Mouse (Mus musculus): ENCODE data around the gene Tmc6. TPM values are rescaled to one million over a fixed set of nuclear protein-coding genes. Genes with fewer than 3 reads are reported as not detected.

Gene Tmc6
- total and polyA plus RNA-seq, 2 experiments, result 5.3 to 11.8 TPM

GRCm38 (mm10) chr11:117827386-117827785 is 45.4 kb upstream of the Tmc6 start:
- H3K27ac ChIP-seq (replicated peaks; ENCODE audit: insufficient read depth, low read depth, low read length), result peak overlapping the region; percentile 97
- WGBS, result 6% methylated on average over 3 of the region's 3 CpGs
- H3K9ac ChIP-seq (ENCODE audit: low read depth, low read length), result peak overlapping the region; percentile 83
- no peak for TF ChIP-seq CTCF (IDR thresholded peaks at IDR 0.05; ENCODE audit: low read depth, low read length)
- TF ChIP-seq POLR2A (IDR thresholded peaks at IDR 0.05; ENCODE audit: extremely low read depth, insufficient read depth, low read length), result peak; percentile 51; the same call in 1 of the 2 replicates
- peak overlapping the region; percentile 78 for H3K4me3 ChIP-seq (ENCODE audit: insufficient read depth, low read depth, low read length)
- no peaks in the 10 kb centered on the region for H3K36me3 ChIP-seq (ENCODE audit: control insufficient read depth, insufficient read depth, low read length)
- peak; percentile 91 for DNase-seq (ENCODE audit: extremely low read depth, low read depth, low spot score)
- no peaks in the 10 kb centered on the region for H3K27me3 ChIP-seq (ENCODE audit: control insufficient read depth, insufficient read depth, low read length)
- peaks cover 44% of the 10 kb centered on the region for H3K4me1 ChIP-seq (ENCODE audit: control insufficient read depth, insufficient read depth, low read length)
- H3K79me2 ChIP-seq (ENCODE audit: control insufficient read depth, insufficient read depth, low read length), result no peaks in the 10 kb centered on the region

GRCm38 (mm10) chr11:117826916-117827315 is 44.9 kb upstream of the Tmc6 start:
- Histone ChIP-seq H3K27ac (replicated peaks; ENCODE audit: insufficient read depth, low read depth, low read length) (peak overlapping the region; percentile 97), H3K79me2 (ENCODE audit: control insufficient read depth, insufficient read depth, low read length) (no peaks in the 10 kb centered on the region), H3K9ac (ENCODE audit: low read depth, low read length) (peak overlapping the region; percentile 83), H3K36me3 (ENCODE audit: control insufficient read depth, insufficient read depth, low read length) (no peaks in the 10 kb centered on the region), H3K4me3 (ENCODE audit: insufficient read depth, low read depth, low read length) (peak overlapping the region; percentile 78), H3K27me3 (ENCODE audit: control insufficient read depth, insufficient read depth, low read length) (no peaks in the 10 kb centered on the region), H3K4me1 (ENCODE audit: control insufficient read depth, insufficient read depth, low read length) (peaks cover 45% of the 10 kb centered on the region)
- WGBS, result 20% methylated on average over 8 of the region's 8 CpGs
- no peak for TF ChIP-seq POLR2A (IDR thresholded peaks at IDR 0.05; ENCODE audit: extremely low read depth, insufficient read depth, low read length)
- no peak for DNase-seq (ENCODE audit: extremely low read depth, low read depth, low spot score)

- peaks cover 49% of the 10 kb centered on the region for H3K4me1 ChIP-seq (ENCODE audit: control insufficient read depth, insufficient read depth, low read length)
- peak overlapping the region; percentile 97 for H3K27ac ChIP-seq (replicated peaks; ENCODE audit: insufficient read depth, low read depth, low read length)
- no peaks in the 10 kb centered on the region for H3K27me3 ChIP-seq (ENCODE audit: control insufficient read depth, insufficient read depth, low read length)
- 10% methylated on average over 5 of the region's 5 CpGs for WGBS
- no peaks in the 10 kb centered on the region for H3K36me3 ChIP-seq (ENCODE audit: control insufficient read depth, insufficient read depth, low read length)
- no peaks in the 10 kb centered on the region for H3K79me2 ChIP-seq (ENCODE audit: control insufficient read depth, insufficient read depth, low read length)
- TF ChIP-seq CTCF (IDR thresholded peaks at IDR 0.05; ENCODE audit: low read depth, low read length), result no peak
- TF ChIP-seq POLR2A (IDR thresholded peaks at IDR 0.05; ENCODE audit: extremely low read depth, insufficient read depth, low read length), result no peak
- H3K4me3 ChIP-seq (ENCODE audit: insufficient read depth, low read depth, low read length), result peak overlapping the region; percentile 78
- H3K9ac ChIP-seq (ENCODE audit: low read depth, low read length), result peak overlapping the region; percentile 83
- DNase-seq (ENCODE audit: extremely low read depth, low read depth, low spot score), result no peak
Observed at GRCm38 (mm10) chr11:117826164-117826563, 44.2 kb upstream of the Tmc6 start.

GRCm38 (mm10) chr11:117825333-117826101 is 43.5 kb upstream of the Tmc6 start, which contains the start of the genes Afmid and Tk1:
Afmid (plus strand) TSS chr11:117825924.
Tk1 (minus strand) TSS chr11:117826092.
- H3K9ac ChIP-seq (ENCODE audit: low read depth, low read length), result peak within 1 kb of the TSS; percentile 83
- no peaks in the 10 kb centered on the region for H3K36me3 ChIP-seq (ENCODE audit: control insufficient read depth, insufficient read depth, low read length)
- H3K27ac ChIP-seq (replicated peaks; ENCODE audit: insufficient read depth, low read depth, low read length), result peak within 1 kb of the TSS; percentile 97
- H3K4me3 ChIP-seq (ENCODE audit: insufficient read depth, low read depth, low read length), result peak within 1 kb of the TSS; percentile 78
- H3K27me3 ChIP-seq (ENCODE audit: control insufficient read depth, insufficient read depth, low read length), result no peaks in the 10 kb centered on the region
- TF ChIP-seq POLR2A (IDR thresholded peaks at IDR 0.05; ENCODE audit: extremely low read depth, insufficient read depth, low read length) (peak; percentile 85), CTCF (IDR thresholded peaks at IDR 0.05; ENCODE audit: low read depth, low read length) (no peak)
- peak; percentile 81 for DNase-seq (ENCODE audit: extremely low read depth, low read depth, low spot score)
- no peaks in the 10 kb centered on the region for H3K79me2 ChIP-seq (ENCODE audit: control insufficient read depth, insufficient read depth, low read length)
- 1% methylated on average over 34 of the region's 34 CpGs for WGBS
- peaks cover 42% of the 10 kb centered on the region for H3K4me1 ChIP-seq (ENCODE audit: control insufficient read depth, insufficient read depth, low read length)

GRCm38 (mm10) chr11:117824060-117824969 is 42.3 kb upstream of the Tmc6 start:
- no peaks in the 10 kb centered on the region for H3K27me3 ChIP-seq (ENCODE audit: control insufficient read depth, insufficient read depth, low read length)
- 1% methylated on average over 23 of the region's 23 CpGs for WGBS
- H3K9ac ChIP-seq (ENCODE audit: low read depth, low read length), result peak overlapping the region; percentile 17
- TF ChIP-seq POLR2A (IDR thresholded peaks at IDR 0.05; ENCODE audit: extremely low read depth, insufficient read depth, low read length), result no peak
- peak; percentile 97 for TF ChIP-seq CTCF (IDR thresholded peaks at IDR 0.05; ENCODE audit: low read depth, low read length)
- peaks cover 39% of the 10 kb centered on the region for H3K4me1 ChIP-seq (ENCODE audit: control insufficient read depth, insufficient read depth, low read length)
- H3K79me2 ChIP-seq (ENCODE audit: control insufficient read depth, insufficient read depth, low read length), result no peaks in the 10 kb centered on the region
- H3K27ac ChIP-seq (replicated peaks; ENCODE audit: insufficient read depth, low read depth, low read length), result peak overlapping the region; percentile 38
- H3K36me3 ChIP-seq (ENCODE audit: control insufficient read depth, insufficient read depth, low read length), result no peaks in the 10 kb centered on the region
- DNase-seq (ENCODE audit: extremely low read depth, low read depth, low spot score), result peak; percentile 70
- peak overlapping the region; percentile 12; the same call in 1 of the 2 replicates for H3K4me3 ChIP-seq (ENCODE audit: insufficient read depth, low read depth, low read length)
